Mouse (Mus musculus) CH12.LX (cell line): ENCODE results near the gene 2210408I21Rik. TPM values are rescaled to one million over a fixed set of nuclear protein-coding genes. Genes with fewer than 3 reads are reported as not detected.

Experiments
- DNase-seq: peaks from one replicate; pipeline ENCODE4 v3.0.0-alpha.2; 2013; ENCODE audit errors: extremely low read depth
- H3K27ac ChIP-seq: 2 replicates; pipeline ENCODE4 v1.5.1; 2012; ENCODE audit warnings: low read depth, mild to moderate bottlenecking, control low read depth, moderate library complexity; ENCODE audit not compliant: insufficient read depth
- H3K27me3 ChIP-seq: replicated peaks from 2 replicates; pipeline ENCODE3; 2012; ENCODE audit warnings: inconsistent platforms
- H3K36me3 ChIP-seq, 2 experiments: replicated peaks in 1 of 2; 2 replicates each; pipeline versions ENCODE3 to v1.6.1; 2012; ENCODE audit warnings: inconsistent platforms in 1 of 2, low read length in 1 of 2, mild to moderate bottlenecking in 1 of 2, mixed read lengths in 1 of 2, moderate library complexity in 1 of 2; ENCODE audit not compliant: control insufficient read depth in 1 of 2, insufficient read depth in 1 of 2
- H3K4me1 ChIP-seq, 2 experiments: 2 replicates each; pipeline ENCODE4 v1.6.1; 2012; ENCODE audit warnings: inconsistent platforms in 1 of 2, moderate library complexity in 1 of 2; ENCODE audit not compliant: insufficient read depth in 2 of 2, control insufficient read depth in 1 of 2
- H3K4me2 ChIP-seq: 2 replicates; pipeline ENCODE4 v1.6.1; 2012; ENCODE audit warnings: low read depth, mild to moderate bottlenecking, control low read depth; ENCODE audit not compliant: poor library complexity, insufficient read depth, severe bottlenecking
- H3K4me3 ChIP-seq, 3 experiments: fragments of 150-350 bp in 1 of 3; sonication (generic) in 1 of 3; replicated peaks in 1 of 3; 2 replicates each; pipeline versions ENCODE3 to v1.5.1; 2011 to 2012; ENCODE audit warnings: low read depth in 2 of 3, low read length in 2 of 3, mild to moderate bottlenecking in 2 of 3, moderate library complexity in 2 of 3, control low read depth in 1 of 3, improper control_type of control experiment in 1 of 3, inconsistent platforms in 1 of 3, mixed read lengths in 1 of 3; ENCODE audit not compliant: poor library complexity in 1 of 3
- H3K79me2 ChIP-seq: replicated peaks from 2 replicates; pipeline ENCODE4 v1.6.1; 2012; ENCODE audit warnings: mild to moderate bottlenecking, moderate library complexity; ENCODE audit not compliant: control insufficient read depth, poor library complexity, insufficient read depth, severe bottlenecking; ENCODE audit errors: extremely low read depth
- H3K9ac ChIP-seq: 2 replicates; pipeline ENCODE4 v1.6.1; 2012; ENCODE audit warnings: low read depth, mild to moderate bottlenecking, control low read depth, moderate library complexity; ENCODE audit not compliant: insufficient read depth
- H3K9me3 ChIP-seq: replicated peaks from 2 replicates; pipeline ENCODE3; 2012; ENCODE audit warnings: low read length, inconsistent platforms, mixed read lengths
- CHD1 ChIP-seq: IDR thresholded peaks from 2 replicates; pipeline ENCODE4 v1.6.1; 2012; ENCODE audit warnings: low read depth, low read length, improper control_type of control experiment, inconsistent platforms
- CHD2 ChIP-seq: IDR thresholded peaks from 2 replicates; pipeline ENCODE4 v1.6.1; 2011; ENCODE audit warnings: low read length, improper control_type of control experiment
- ELF1 ChIP-seq: IDR thresholded peaks from 2 replicates; pipeline ENCODE4 v1.6.1; 2014; ENCODE audit warnings: low read depth, mild to moderate bottlenecking, inconsistent platforms, low read length, improper control_type of control experiment
- EP300 ChIP-seq: IDR thresholded peaks from 2 replicates; pipeline ENCODE4 v1.6.1; 2011; ENCODE audit warnings: low read length, improper control_type of control experiment
- ETS1 ChIP-seq: conservative IDR thresholded peaks from 2 replicates; pipeline ENCODE4 v1.6.1; 2012; ENCODE audit warnings: low read depth, mild to moderate bottlenecking, inconsistent platforms, low read length, improper control_type of control experiment, moderate library complexity
- GABPA ChIP-seq: IDR thresholded peaks from 2 replicates; pipeline ENCODE4 v1.6.1; 2012; ENCODE audit warnings: low read depth, low read length, improper control_type of control experiment, inconsistent platforms; ENCODE audit not compliant: insufficient replicate concordance
- KAT2A ChIP-seq: IDR thresholded peaks from 2 replicates; pipeline ENCODE4 v1.6.1; 2012; ENCODE audit warnings: low read length, improper control_type of control experiment, inconsistent platforms; ENCODE audit not compliant: insufficient replicate concordance
- MAX ChIP-seq: IDR thresholded peaks from 2 replicates; pipeline ENCODE4 v1.6.1; 2011; ENCODE audit warnings: low read length, improper control_type of control experiment
- MAZ ChIP-seq: IDR thresholded peaks from 2 replicates; pipeline ENCODE4 v1.6.1; 2012; ENCODE audit warnings: low read depth, mild to moderate bottlenecking, inconsistent platforms, low read length, improper control_type of control experiment, moderate library complexity
- MEF2A ChIP-seq: IDR thresholded peaks from 2 replicates; pipeline ENCODE4 v1.6.1; 2014; ENCODE audit warnings: low read depth, mild to moderate bottlenecking, inconsistent platforms, low read length, improper control_type of control experiment, borderline replicate concordance
- MXI1 ChIP-seq: IDR thresholded peaks from 2 replicates; pipeline ENCODE4 v1.6.1; 2011; ENCODE audit warnings: mild to moderate bottlenecking, low read depth, low read length, improper control_type of control experiment
- MYC ChIP-seq: IDR thresholded peaks from 2 replicates; pipeline ENCODE4 v1.6.1; 2011; ENCODE audit warnings: low read depth, mild to moderate bottlenecking, improper control_type of control experiment, low read length
- NELFE ChIP-seq: IDR thresholded peaks from 2 replicates; pipeline ENCODE4 v1.6.1; 2011; ENCODE audit warnings: low read depth, low read length, improper control_type of control experiment
- POLR2A ChIP-seq: IDR thresholded peaks from 2 replicates; pipeline ENCODE4 v1.6.1; 2011; ENCODE audit warnings: low read depth, mild to moderate bottlenecking, improper control_type of control experiment, low read length
- POLR2AphosphoS2 ChIP-seq: IDR thresholded peaks from 2 replicates; pipeline ENCODE4 v1.6.1; 2011; ENCODE audit warnings: low read depth, low read length, improper control_type of control experiment
- RAD21 ChIP-seq: IDR thresholded peaks from 2 replicates; pipeline ENCODE4 v1.6.1; 2011; ENCODE audit warnings: low read depth, mild to moderate bottlenecking, low read length, improper control_type of control experiment, moderate library complexity
- SIN3A ChIP-seq: IDR thresholded peaks from 2 replicates; pipeline ENCODE4 v1.6.1; 2012; ENCODE audit warnings: low read length, improper control_type of control experiment, inconsistent platforms
- SMC3 ChIP-seq: IDR thresholded peaks from 2 replicates; pipeline ENCODE4 v1.6.1; 2011; ENCODE audit warnings: low read depth, low read length, improper control_type of control experiment
- TCF12 ChIP-seq: IDR thresholded peaks from 2 replicates; pipeline ENCODE4 v1.6.1; 2014; ENCODE audit warnings: low read depth, mild to moderate bottlenecking, inconsistent platforms, low read length, improper control_type of control experiment
- USF2 ChIP-seq: conservative IDR thresholded peaks from 2 replicates; pipeline ENCODE4 v1.6.1; 2011; ENCODE audit warnings: low read depth, low read length, improper control_type of control experiment
- ZC3H11A ChIP-seq: IDR thresholded peaks from 2 replicates; pipeline ENCODE4 v1.6.1; 2012; ENCODE audit warnings: low read depth, mild to moderate bottlenecking, inconsistent platforms, low read length, improper control_type of control experiment
- ZNF384 ChIP-seq: IDR thresholded peaks from 2 replicates; pipeline ENCODE4 v1.6.1; 2012; ENCODE audit warnings: low read depth, low read length, improper control_type of control experiment, inconsistent platforms
- dilution Hi-C: fragments of 300-500 bp; cut with MboI; formaldehyde crosslinking; loops from 2 replicates; pipeline ENCODE4 v1.14.3; 2020; ENCODE audit warnings: low sequenced_read_pairs; ENCODE audit not compliant: extremely low pct_unique_long_range_greater_than_20kb, extremely low pct_ligation_motif_present
- in situ Hi-C: fragments of 300-500 bp; cut with MboI; formaldehyde crosslinking; loops from 3 replicates; pipeline ENCODE4 v1.14.3; 2019; ENCODE audit warnings: low sequenced_read_pairs, low pct_ligation_motif_present, low pct_unique_long_range_greater_than_20kb, mixed read lengths
- polyA plus RNA-seq: library from polyadenylated mRNA; unstranded; fragments of >175 nt; gene quantifications from 2 replicates; pipeline ENCODE4 v1.2.1, GENCODE M21; 2012; ENCODE audit warnings: low read depth; ENCODE audit not compliant: insufficient read length
- total RNA-seq, 2 experiments: library from RNA; depleted of rRNA; stranded (reverse); fragments of 300-350 nt in 1 of 2; fragments of >200 nt in 1 of 2; gene quantifications; 2 replicates each; pipeline ENCODE4 v1.2.3; 2012 to 2014

2210408I21Rik gene
- total and polyA plus RNA-seq, 3 experiments: 5.6 to 14.7 (median 7.7) TPM

GRCm38 (mm10) chr13:77131132-77131531 lies 4.2 kb upstream of the 2210408I21Rik start:
- H3K9ac ChIP-seq: no peak overlapping the region
- peaks cover 28% of the 10 kb centered on the region for H3K79me2 ChIP-seq
- H3K27me3 ChIP-seq: no peaks in the 10 kb centered on the region
- H3K4me3 ChIP-seq: no peak overlapping the region
- H3K36me3 ChIP-seq: no peaks in the 10 kb centered on the region
- DNase-seq: no peak
- in situ Hi-C loops (loop anchor here (10.0 kb wide), 1 partner anchor 84 kb away; no protein-coding TSS in a partner anchor), dilution Hi-C loops (no loop called here)
- peaks cover 0 to 31% of the 10 kb centered on the region in 2 experiments; a peak in 2 of 4 replicates for H3K4me1 ChIP-seq
- no peaks in the 10 kb centered on the region for H3K9me3 ChIP-seq
- no peak overlapping the region for H3K27ac ChIP-seq
- H3K4me2 ChIP-seq: no peak overlapping the region
- no peak for TF ChIP-seq ELF1
- TF ChIP-seq POLR2AphosphoS2: no peak
- TF ChIP-seq TCF12: no peak
- TF ChIP-seq SIN3A: no peak
- no peak for TF ChIP-seq POLR2A
- TF ChIP-seq USF2: no peak
- TF ChIP-seq KAT2A: no peak
- no peak; the same call in 1 of the 2 replicates for TF ChIP-seq CHD1
- TF ChIP-seq CHD2: no peak
- no peak for TF ChIP-seq MXI1
- no peak for TF ChIP-seq EP300
- TF ChIP-seq SMC3: no peak
- TF ChIP-seq MEF2A: no peak
- TF ChIP-seq NELFE: no peak
- no peak for TF ChIP-seq ETS1
- no peak for TF ChIP-seq ZC3H11A
- TF ChIP-seq MAZ: no peak
- no peak for TF ChIP-seq GABPA

GRCm38 (mm10) chr13:77135621-77135981 lies 261 bp downstream of the 2210408I21Rik start:
- Histone ChIP-seq H3K79me2 (peaks cover 38% of the 10 kb centered on the region), H3K36me3 (peaks cover 3 to 4% of the 10 kb centered on the region in 2 experiments), H3K4me2 (peak overlapping the region; percentile 41; the same call in 1 of the 2 replicates), H3K27ac (peak overlapping the region; percentile 62), H3K9ac (peak overlapping the region; percentile 67), H3K4me1 (peaks cover 0 to 37% of the 10 kb centered on the region in 2 experiments; a peak in 2 of 4 replicates), H3K9me3 (no peaks in the 10 kb centered on the region), H3K27me3 (no peaks in the 10 kb centered on the region), H3K4me3 (peak overlapping the region; percentile 82 to 88 (median 87))
- dilution Hi-C loops (no loop called here), in situ Hi-C loops (loop anchor here (10.0 kb wide), 1 partner anchor 79 kb away; no protein-coding TSS in a partner anchor)
- no peak for DNase-seq
- TF ChIP-seq ZNF384: no peak
- TF ChIP-seq MYC: peak; percentile 44; the same call in 1 of the 2 replicates
- no peak for TF ChIP-seq RAD21
- 0 out of 2 replicates have a peak, but pooled peaks have one; percentile 8 for TF ChIP-seq CHD1
- TF ChIP-seq MAX: no peak
